Comparison of ENCODE assay signal across 8 mouse cellular contexts in the genomic region with DNA sequence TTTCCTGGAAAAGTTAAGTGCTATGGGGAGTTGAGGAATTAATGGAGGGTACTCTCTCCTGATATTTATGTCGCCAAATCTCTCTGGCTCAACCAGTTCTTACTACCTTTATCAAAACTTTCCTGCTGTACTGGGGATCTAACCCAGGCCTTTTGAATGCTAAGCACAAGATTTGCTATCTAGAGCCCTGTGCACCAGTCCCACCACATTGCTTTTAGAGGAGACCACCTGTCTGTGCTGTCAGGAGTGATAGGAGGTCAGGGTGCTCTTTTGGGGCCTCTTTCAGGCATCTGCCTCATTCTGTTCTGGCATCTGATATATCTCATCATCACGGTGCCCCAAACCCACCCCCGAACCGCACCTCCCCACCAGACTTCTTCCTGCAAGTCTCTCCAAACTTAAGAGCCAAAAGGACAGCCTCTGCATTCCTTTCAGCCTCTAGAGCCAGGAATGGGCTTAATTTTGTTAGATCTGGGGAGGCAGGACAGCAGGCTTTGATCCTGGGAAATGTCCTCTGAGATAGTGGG. TPM values are rescaled to one million over a fixed set of nuclear protein-coding genes. Genes with fewer than 3 reads are reported as not detected.
DNase-seq lines count a peak whose midpoint lies in the region; ATAC-seq lines count a peak whose summit lies in the region.
"Had no signal": no experiment of that assay in that cellular context is flagged by ENCODE, and none has a peak within 500 bp of the region (broad histone marks: within the 10 kb centered on the region; RNA-seq: fewer than 3 reads in every experiment).

No protein-coding gene starts in this region.

- DNase-seq in kidney, postnatal 14 days: no peak
- DNase-seq in lung, postnatal 10 days: peak; percentile 18
- DNase-seq in thymus, postnatal 25 days: no peak
- DNase-seq in gastrocnemius, postnatal 4 days (ENCODE audit: low spot score in 2 of 2): no peak

- 61% methylated on average over 4 of the region's 4 CpGs for WGBS in kidney, embryonic 15.5 days
- WGBS in embryonic facial prominence, embryonic 12.5 days: 66% methylated on average over 4 of the region's 4 CpGs
- WGBS in forebrain, embryonic 16.5 days: 57% methylated on average over 4 of the region's 4 CpGs

- H3K27ac ChIP-seq in kidney, embryonic 15.5 days: peak overlapping the region; percentile 77
- H3K27ac ChIP-seq in embryonic facial prominence, embryonic 12.5 days: no peak overlapping the region; the same call in 1 of the 2 replicates
- no peak overlapping the region for H3K27ac ChIP-seq in forebrain, embryonic 16.5 days (ENCODE audit: low read length)

- peaks cover 52% of the 10 kb centered on the region for H3K4me1 ChIP-seq in kidney, embryonic 15.5 days
- H3K4me1 ChIP-seq in embryonic facial prominence, embryonic 12.5 days: peaks cover 33% of the 10 kb centered on the region
- H3K4me1 ChIP-seq in forebrain, embryonic 16.5 days (replicated peaks; ENCODE audit: control insufficient read depth, insufficient read depth, low read length): peaks cover 15% of the 10 kb centered on the region

- H3K36me3 ChIP-seq in kidney, embryonic 15.5 days: no peaks in the 10 kb centered on the region
- H3K36me3 ChIP-seq in embryonic facial prominence, embryonic 12.5 days: no peaks in the 10 kb centered on the region
- H3K36me3 ChIP-seq in forebrain, embryonic 16.5 days (ENCODE audit: control insufficient read depth, insufficient read depth): no peaks in the 10 kb centered on the region

- H3K9ac ChIP-seq in kidney, embryonic 15.5 days: peak overlapping the region; percentile 3; the same call in 1 of the 2 replicates
- H3K9ac ChIP-seq in embryonic facial prominence, embryonic 12.5 days: no peak overlapping the region
- H3K9ac ChIP-seq in forebrain, embryonic 16.5 days (replicated peaks; ENCODE audit: low read depth, low read length): no peak overlapping the region

- no peaks in the 10 kb centered on the region for H3K27me3 ChIP-seq in kidney, embryonic 15.5 days
- H3K27me3 ChIP-seq in embryonic facial prominence, embryonic 12.5 days: no peaks in the 10 kb centered on the region; the same call in 1 of the 2 replicates
- H3K27me3 ChIP-seq in forebrain, embryonic 16.5 days (replicated peaks; ENCODE audit: control insufficient read depth, insufficient read depth, low read length): no peaks in the 10 kb centered on the region
- H3K27me3 ChIP-seq: Patski had no signal

- no peaks in the 10 kb centered on the region for H3K9me3 ChIP-seq in kidney, embryonic 15.5 days (replicated peaks)
- H3K9me3 ChIP-seq in embryonic facial prominence, embryonic 12.5 days: no peaks in the 10 kb centered on the region
- H3K9me3 ChIP-seq in forebrain, embryonic 16.5 days (ENCODE audit: control insufficient read depth, low read length): no peaks in the 10 kb centered on the region

- peak overlapping the region; percentile 57 for H3K4me2 ChIP-seq in kidney, embryonic 15.5 days
- H3K4me2 ChIP-seq in embryonic facial prominence, embryonic 12.5 days (replicated peaks): peak overlapping the region; percentile 50
- H3K4me2 ChIP-seq in forebrain, embryonic 16.5 days (ENCODE audit: low read length): peak overlapping the region; percentile 59; the same call in 1 of the 2 replicates

- peak overlapping the region; percentile 37; the same call in 1 of the 2 replicates for H3K4me3 ChIP-seq in kidney, embryonic 15.5 days (replicated peaks)
- no peak overlapping the region for H3K4me3 ChIP-seq in embryonic facial prominence, embryonic 12.5 days
- no peak overlapping the region for H3K4me3 ChIP-seq in forebrain, embryonic 16.5 days (replicated peaks; ENCODE audit: low read length)

- ATAC-seq in kidney, embryonic 15.5 days (replicated peaks; ENCODE audit: low FRiP score): no peak
- ATAC-seq in embryonic facial prominence, embryonic 12.5 days (ENCODE audit: insufficient number of reproducible peaks, insufficient read depth, low FRiP score, low TSS enrichment): no peak
- ATAC-seq in forebrain, embryonic 16.5 days: no peak

RNA-seq across cellular contexts. Expression of a gene that starts 1.3 kb away (rescaled TPM):
- polyA plus RNA-seq in kidney, embryonic 15.5 days (2015; fragmentation: Nextera tagmentation; extraction: Ambion mirVana): 23.9 and 26.5 TPM in 2 replicates
- 29.7 and 30.9 TPM in 2 replicates for polyA plus RNA-seq in embryonic facial prominence, embryonic 12.5 days (2016; fragmentation: Nextera tagmentation; extraction: Ambion mirVana)
- 32.7 and 33.3 TPM in 2 replicates for polyA plus RNA-seq in forebrain, embryonic 16.5 days (2015; fragmentation: Nextera tagmentation; extraction: Ambion mirVana)
- total RNA-seq in gastrocnemius, postnatal 4 days (2021): 100 to 1,000 TPM; 112 to 117 TPM

RNA-seq across cellular contexts. Expression of a gene that starts 55.1 kb away (rescaled TPM):
- polyA plus RNA-seq in kidney, embryonic 15.5 days (2015; fragmentation: Nextera tagmentation; extraction: Ambion mirVana): 28.2 and 29.3 TPM in 2 replicates
- polyA plus RNA-seq in embryonic facial prominence, embryonic 12.5 days (2016; fragmentation: Nextera tagmentation; extraction: Ambion mirVana): 22.9 and 23.0 TPM in 2 replicates
- 19.4 and 23.8 TPM in 2 replicates for polyA plus RNA-seq in forebrain, embryonic 16.5 days (2015; fragmentation: Nextera tagmentation; extraction: Ambion mirVana)
- total RNA-seq in gastrocnemius, postnatal 4 days (2021): 10 to 100 TPM; 34.5 to 44.1 TPM

RNA-seq across cellular contexts. Expression of a gene that starts 58.2 kb away (rescaled TPM):
- polyA plus RNA-seq in kidney, embryonic 15.5 days (2015; fragmentation: Nextera tagmentation; extraction: Ambion mirVana): 99.1 and 106 TPM in 2 replicates
- polyA plus RNA-seq in embryonic facial prominence, embryonic 12.5 days (2016; fragmentation: Nextera tagmentation; extraction: Ambion mirVana): 121 and 123 TPM in 2 replicates
- 123 and 143 TPM in 2 replicates for polyA plus RNA-seq in forebrain, embryonic 16.5 days (2015; fragmentation: Nextera tagmentation; extraction: Ambion mirVana)
- 10 to 100 TPM; 37.9 to 38.5 TPM for total RNA-seq in gastrocnemius, postnatal 4 days (2021)

RNA-seq across cellular contexts. Expression of a gene that starts 58.6 kb away (rescaled TPM):
- 34.8 and 37.4 TPM in 2 replicates for polyA plus RNA-seq in kidney, embryonic 15.5 days (2015; fragmentation: Nextera tagmentation; extraction: Ambion mirVana)
- polyA plus RNA-seq in embryonic facial prominence, embryonic 12.5 days (2016; fragmentation: Nextera tagmentation; extraction: Ambion mirVana): 36.4 and 41.1 TPM in 2 replicates
- polyA plus RNA-seq in forebrain, embryonic 16.5 days (2015; fragmentation: Nextera tagmentation; extraction: Ambion mirVana): 58.6 and 59.1 TPM in 2 replicates
- 10 to 100 TPM; 54.8 to 54.9 TPM for total RNA-seq in gastrocnemius, postnatal 4 days (2021)
